ENCODE assay signal across 20 mouse cellular contexts in the genomic region with DNA sequence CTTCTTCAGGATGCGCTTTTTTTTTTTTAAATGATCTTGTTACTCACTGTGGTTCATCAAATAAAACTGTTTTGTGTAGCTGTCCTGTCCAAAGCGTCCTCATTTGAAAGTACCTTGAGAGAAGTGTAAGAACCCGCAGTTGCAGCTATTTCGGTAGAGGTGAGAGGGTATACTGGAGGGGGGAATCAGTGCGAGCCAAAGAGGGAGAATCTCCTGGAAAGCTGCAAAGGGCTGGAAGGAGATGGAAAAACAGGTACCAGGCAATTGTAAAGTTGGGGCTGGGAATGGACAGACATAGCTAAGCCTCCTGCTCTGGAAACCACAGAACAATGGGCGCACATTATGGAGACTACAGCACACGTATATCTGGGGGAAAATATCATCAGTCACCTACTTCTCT. TPM values are rescaled to one million over a fixed set of nuclear protein-coding genes. Genes with fewer than 3 reads are reported as not detected.
DNase-seq lines count a peak whose midpoint lies in the region; ATAC-seq and TF ChIP-seq lines count a peak whose summit lies in the region.
"Had no signal": no experiment of that assay in that cellular context is flagged by ENCODE, and none has a peak within 500 bp of the region (broad histone marks: within the 10 kb centered on the region; RNA-seq: fewer than 3 reads in every experiment).

No protein-coding gene starts in this region.

- TF ChIP-seq CTCF in gastrocnemius, adult 2 months (IDR thresholded peaks at IDR 0.05): no peak

- H3K4me2 ChIP-seq in hindbrain, embryonic 15.5 days: no peak overlapping the region
- no peak overlapping the region for H3K4me2 ChIP-seq in hindbrain, embryonic 13.5 days
- H3K4me2 ChIP-seq in lung, embryonic 16.5 days (ENCODE audit: low read depth, low read length): peak overlapping the region; percentile 45
- H3K4me2 ChIP-seq: limb, embryonic 15.5 days; midbrain, embryonic 12.5 days; stomach, embryonic 15.5 days had no signal

- H3K9me3 ChIP-seq in hindbrain, embryonic 15.5 days: no peaks in the 10 kb centered on the region
- H3K9me3 ChIP-seq in hindbrain, embryonic 13.5 days: no peaks in the 10 kb centered on the region
- H3K9me3 ChIP-seq in lung, embryonic 16.5 days (ENCODE audit: control insufficient read depth, low read length): no peaks in the 10 kb centered on the region
- no peaks in the 10 kb centered on the region for H3K9me3 ChIP-seq in limb, embryonic 10.5 days (replicated peaks)
- H3K9me3 ChIP-seq: hindbrain, embryonic 10.5 days; limb, embryonic 15.5 days; midbrain, embryonic 12.5 days; stomach, embryonic 15.5 days had no signal

- peak overlapping the region; percentile 79 for H3K27ac ChIP-seq in gastrocnemius, adult 2 months
- no peak overlapping the region for H3K27ac ChIP-seq in hindbrain, embryonic 15.5 days (replicated peaks)
- H3K27ac ChIP-seq in hindbrain, embryonic 13.5 days: no peak overlapping the region
- peak overlapping the region; percentile 59 for H3K27ac ChIP-seq in lung, embryonic 16.5 days (ENCODE audit: low read length)
- no peak overlapping the region for H3K27ac ChIP-seq in limb, embryonic 10.5 days
- H3K27ac ChIP-seq: hindbrain, embryonic 10.5 days; limb, embryonic 15.5 days; midbrain, embryonic 12.5 days; stomach, embryonic 15.5 days had no signal

- WGBS in hindbrain, embryonic 15.5 days: 68% methylated on average over 7 of the region's 7 CpGs
- WGBS in hindbrain, embryonic 13.5 days: 75% methylated on average over 7 of the region's 7 CpGs
- WGBS in lung, embryonic 16.5 days: 41% methylated on average over 7 of the region's 7 CpGs
- 59% methylated on average over 7 of the region's 7 CpGs for WGBS in limb, embryonic 10.5 days

- no peak overlapping the region for H3K9ac ChIP-seq in hindbrain, embryonic 15.5 days
- H3K9ac ChIP-seq in hindbrain, embryonic 13.5 days: no peak overlapping the region
- H3K9ac ChIP-seq in lung, embryonic 16.5 days (ENCODE audit: low read length): peak overlapping the region; percentile 53
- H3K9ac ChIP-seq: limb, embryonic 15.5 days; midbrain, embryonic 12.5 days; stomach, embryonic 15.5 days had no signal

- H3K27me3 ChIP-seq in hindbrain, embryonic 15.5 days: no peaks in the 10 kb centered on the region
- no peaks in the 10 kb centered on the region for H3K27me3 ChIP-seq in hindbrain, embryonic 13.5 days
- H3K27me3 ChIP-seq in lung, embryonic 16.5 days (ENCODE audit: control insufficient read depth, insufficient read depth, low read depth, low read length): no peaks in the 10 kb centered on the region
- peaks cover 20% of the 10 kb centered on the region; the same call in 1 of the 2 replicates for H3K27me3 ChIP-seq in limb, embryonic 10.5 days (ENCODE audit: low read depth, poor library complexity, severe bottlenecking)
- H3K27me3 ChIP-seq: stomach, embryonic 15.5 days had no signal

- no peaks in the 10 kb centered on the region for H3K36me3 ChIP-seq in hindbrain, embryonic 15.5 days
- no peaks in the 10 kb centered on the region for H3K36me3 ChIP-seq in hindbrain, embryonic 13.5 days
- no peaks in the 10 kb centered on the region for H3K36me3 ChIP-seq in lung, embryonic 16.5 days (ENCODE audit: control insufficient read depth, insufficient read depth, low read length)
- H3K36me3 ChIP-seq in limb, embryonic 10.5 days: no peaks in the 10 kb centered on the region
- H3K36me3 ChIP-seq: hindbrain, embryonic 10.5 days; limb, embryonic 15.5 days; midbrain, embryonic 12.5 days; stomach, embryonic 15.5 days had no signal

- no peak for DNase-seq in gastrocnemius, adult 2 months
- DNase-seq in gastrocnemius, postnatal 10 days: no peak
- DNase-seq in lung, postnatal 36 days: no peak
- DNase-seq in limb, embryonic 10.5 days (ENCODE audit: low spot score): no peak
- DNase-seq: adrenal gland, postnatal 14 days; cerebellum, adult 9-11 months; kidney, adult 11 months; right cerebral cortex, adult 18-20 months; thymus, postnatal 36 days had no signal

- peak overlapping the region; percentile 67 for H3K4me3 ChIP-seq in gastrocnemius, adult 2 months
- H3K4me3 ChIP-seq in hindbrain, embryonic 15.5 days: peak overlapping the region; percentile 6; the same call in 1 of the 2 replicates
- H3K4me3 ChIP-seq in hindbrain, embryonic 13.5 days: no peak overlapping the region
- peak overlapping the region; percentile 46 for H3K4me3 ChIP-seq in lung, embryonic 16.5 days (ENCODE audit: low read length)
- 0 out of 2 replicates have a peak overlapping the region, but pooled peaks have one; percentile 16 for H3K4me3 ChIP-seq in limb, embryonic 10.5 days
- H3K4me3 ChIP-seq: midbrain, embryonic 12.5 days; myocyte had no signal

- ATAC-seq in hindbrain, embryonic 15.5 days (ENCODE audit: low FRiP score, low read depth): no peak
- no peak for ATAC-seq in hindbrain, embryonic 13.5 days (ENCODE audit: low FRiP score)
- ATAC-seq in lung, embryonic 16.5 days (ENCODE audit: low read depth): no peak
- ATAC-seq in activated CD4-positive, CD25-positive, alpha-beta regulatory T cell, adult 4 months: no peak
- ATAC-seq: forebrain, embryonic 14.5 days had no signal

- intact Hi-C loops in gastrocnemius, adult 2 months (cut with DNase I): no loop called here

- H3K4me1 ChIP-seq in hindbrain, embryonic 15.5 days (replicated peaks): no peaks in the 10 kb centered on the region
- H3K4me1 ChIP-seq in hindbrain, embryonic 13.5 days (replicated peaks): no peaks in the 10 kb centered on the region
- H3K4me1 ChIP-seq in lung, embryonic 16.5 days (replicated peaks; ENCODE audit: control insufficient read depth, insufficient read depth, low read length): no peaks in the 10 kb centered on the region
- peaks cover 9% of the 10 kb centered on the region for H3K4me1 ChIP-seq in limb, embryonic 10.5 days
- H3K4me1 ChIP-seq: limb, embryonic 15.5 days; midbrain, embryonic 12.5 days; stomach, embryonic 15.5 days had no signal

RNA-seq across cellular contexts. Expression of a gene that starts 3.8 kb away (rescaled TPM):
- 1 to 10 TPM; 2.5 to 5.6 TPM for total RNA-seq in gastrocnemius, adult 2 months (2021)
- 10 to 100 TPM; 67.2 to 88.4 TPM for total RNA-seq in gastrocnemius, postnatal 10 days (2021)
- polyA plus RNA-seq in hindbrain, embryonic 15.5 days (2015; fragmentation: Nextera tagmentation; extraction: Ambion mirVana): 30.5 and 31.6 TPM in 2 replicates
- 31.7 and 39.0 TPM in 2 replicates for polyA plus RNA-seq in hindbrain, embryonic 13.5 days (2015; fragmentation: Nextera tagmentation; extraction: Ambion mirVana)
- polyA plus RNA-seq in lung, embryonic 16.5 days (2015; fragmentation: Nextera tagmentation; extraction: Ambion mirVana): 172 and 194 TPM in 2 replicates
- polyA plus RNA-seq in limb, embryonic 10.5 days (2016; fragmentation: Nextera tagmentation; extraction: Ambion mirVana): 32.9 and 40.6 TPM in 2 replicates
- polyA plus RNA-seq in activated CD4-positive, CD25-positive, alpha-beta regulatory T cell, adult 4 months (2017; shearing (Covaris generic)): not detected
- total RNA-seq: CH12.LX had no signal

RNA-seq across cellular contexts. Expression of a gene that starts 57.2 kb away (rescaled TPM):
- 1 to 10 TPM in 1 of 2 experiments, under 1 TPM in 1; 0.56 to 1.1 TPM for total RNA-seq in gastrocnemius, adult 2 months (2021)
- total RNA-seq in gastrocnemius, postnatal 10 days (2021): 1 to 10 TPM; 5.9 to 6.8 TPM
- 10.9 and 11.9 TPM in 2 replicates for polyA plus RNA-seq in hindbrain, embryonic 15.5 days (2015; fragmentation: Nextera tagmentation; extraction: Ambion mirVana)
- polyA plus RNA-seq in hindbrain, embryonic 13.5 days (2015; fragmentation: Nextera tagmentation; extraction: Ambion mirVana): 6.9 and 7.7 TPM in 2 replicates
- 0.20 and 0.29 TPM in 2 replicates for polyA plus RNA-seq in lung, embryonic 16.5 days (2015; fragmentation: Nextera tagmentation; extraction: Ambion mirVana)
- 0.19 and 0.31 TPM in 2 replicates for polyA plus RNA-seq in limb, embryonic 10.5 days (2016; fragmentation: Nextera tagmentation; extraction: Ambion mirVana)
- not detected for polyA plus RNA-seq in activated CD4-positive, CD25-positive, alpha-beta regulatory T cell, adult 4 months (2017; shearing (Covaris generic))
- total RNA-seq: CH12.LX had no signal

Comparison
In these comparisons a context has a peak if more than half of its experiments do, and no peak if none do; other contexts are left out.
1. H3K27ac ChIP-seq: peak in gastrocnemius, adult 2 months (single experiment) and lung, embryonic 16.5 days (single experiment); none in hindbrain, embryonic 15.5 days (single experiment), hindbrain, embryonic 13.5 days (single experiment) and limb, embryonic 10.5 days (single experiment).
2. RNA of a gene that starts 3.8 kb away (polyA plus RNA-seq): 172 to 194 TPM in lung, embryonic 16.5 days, 32.9 to 40.6 TPM in limb, embryonic 10.5 days, 31.7 to 39.0 TPM in hindbrain, embryonic 13.5 days and 30.5 to 31.6 TPM in hindbrain, embryonic 15.5 days; not detected in activated CD4-positive, CD25-positive, alpha-beta regulatory T cell, adult 4 months; every median in the first group is over 10 times any median in the second.